Mouse (Mus musculus) spleen, adult 12 weeks (tissue): ENCODE measurements around the gene Cstf1.

Experiments
- DNase-seq: peaks from one replicate; pipeline ENCODE4 v3.0.0; 2022; ENCODE audit warnings: low spot score

Gene Cstf1

GRCm38 (mm10) chr2:172376999-172377515, 6.6 kb downstream of the Cstf1 start:
- DNase-seq = no peak

GRCm38 (mm10) chr2:172378332-172378731, 7.9 kb downstream of the Cstf1 start:
- peak; percentile 18 for DNase-seq

- no peak for DNase-seq
Measured at GRCm38 (mm10) chr2:172380513-172380912, 10.0 kb downstream of the Cstf1 start.

GRCm38 (mm10) chr2:172381341-172381740, 10.9 kb downstream of the Cstf1 start:
- no peak for DNase-seq

- DNase-seq = no peak
Measured at GRCm38 (mm10) chr2:172381898-172382297, 11.4 kb downstream of the Cstf1 start.

- DNase-seq = no peak
Measured at GRCm38 (mm10) chr2:172384715-172385114, 14.2 kb downstream of the Cstf1 start.

- DNase-seq = no peak
Measured at GRCm38 (mm10) chr2:172390341-172390740, 19.9 kb downstream of the Cstf1 start.

- DNase-seq = no peak
Measured at GRCm38 (mm10) chr2:172392041-172392521, 21.6 kb downstream of the Cstf1 start.

- peak; percentile 22 for DNase-seq
Measured at GRCm38 (mm10) chr2:172393391-172394051, 23.0 kb downstream of the Cstf1 start, which contains the start of gene Cass4. Gene Cass4, plus strand, starts transcription at chr2:172393794.

GRCm38 (mm10) chr2:172394052-172394392, 23.5 kb downstream of the Cstf1 start:
- no peak for DNase-seq

- DNase-seq = no peak
Measured at GRCm38 (mm10) chr2:172394671-172395070, 24.2 kb downstream of the Cstf1 start.

GRCm38 (mm10) chr2:172395961-172396360, 25.5 kb downstream of the Cstf1 start:
- DNase-seq = no peak

- DNase-seq = peak; percentile 38
Measured at GRCm38 (mm10) chr2:172399901-172400300, 29.4 kb downstream of the Cstf1 start.

GRCm38 (mm10) chr2:172401116-172401825, 30.8 kb downstream of the Cstf1 start:
- peak; percentile 39 for DNase-seq

- DNase-seq = no peak
Measured at GRCm38 (mm10) chr2:172404239-172404638, 33.8 kb downstream of the Cstf1 start.

GRCm38 (mm10) chr2:172405011-172405410, 34.5 kb downstream of the Cstf1 start:
- DNase-seq = no peak

- no peak for DNase-seq
Measured at GRCm38 (mm10) chr2:172406173-172406572, 35.7 kb downstream of the Cstf1 start.

- DNase-seq = no peak
Measured at GRCm38 (mm10) chr2:172407499-172407898, 37.0 kb downstream of the Cstf1 start.

- no peak for DNase-seq
Measured at GRCm38 (mm10) chr2:172410686-172411085, 40.2 kb downstream of the Cstf1 start.

- DNase-seq = no peak
Measured at GRCm38 (mm10) chr2:172411091-172411490, 40.6 kb downstream of the Cstf1 start.

GRCm38 (mm10) chr2:172412454-172412853, 42.0 kb downstream of the Cstf1 start:
- no peak for DNase-seq

- DNase-seq = no peak
Measured at GRCm38 (mm10) chr2:172413273-172413672, 42.8 kb downstream of the Cstf1 start.

GRCm38 (mm10) chr2:172413894-172414293, 43.4 kb downstream of the Cstf1 start:
- no peak for DNase-seq
